Mouse (Mus musculus) fat pad, adult 2 months (tissue): ENCODE data around the gene Usp50.

Source experiments
- DNase-seq: peaks from one replicate; pipeline ENCODE4 v3.0.0-alpha.2; 2011; ENCODE audit warnings: low read depth, low spot score; ENCODE audit errors: extremely low read depth

Gene Usp50

DNA sequence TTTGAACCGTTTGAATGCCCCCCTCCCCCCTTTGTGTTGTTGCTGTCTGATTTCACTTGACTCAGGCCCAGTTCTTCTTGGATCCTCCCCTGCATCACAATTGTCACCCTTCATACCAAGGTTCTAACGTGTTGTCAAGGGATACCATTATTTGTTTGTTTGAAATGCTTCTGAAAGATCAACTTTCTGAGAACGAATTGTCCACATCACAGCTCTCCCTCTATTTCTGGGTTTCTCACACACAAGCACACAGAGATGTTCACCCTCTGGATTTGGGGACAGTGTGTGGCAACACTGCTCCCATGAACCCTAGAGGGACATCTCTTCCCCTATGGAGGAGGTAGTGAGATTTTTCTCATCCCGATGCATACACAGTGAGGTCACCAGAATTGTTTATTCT, at the start of gene Usp50:
TSS of gene Usp50 (minus strand) at position 101 of the 400 bp plus-strand sequence.
- no peak for DNase-seq

- DNase-seq, result no peak
Observed at GRCm38 (mm10) chr2:126817414-126817813, 34.1 kb upstream of the Usp50 start.

GRCm38 (mm10) chr2:126816644-126817347, 33.5 kb upstream of the Usp50 start:
- no peak for DNase-seq

DNA sequence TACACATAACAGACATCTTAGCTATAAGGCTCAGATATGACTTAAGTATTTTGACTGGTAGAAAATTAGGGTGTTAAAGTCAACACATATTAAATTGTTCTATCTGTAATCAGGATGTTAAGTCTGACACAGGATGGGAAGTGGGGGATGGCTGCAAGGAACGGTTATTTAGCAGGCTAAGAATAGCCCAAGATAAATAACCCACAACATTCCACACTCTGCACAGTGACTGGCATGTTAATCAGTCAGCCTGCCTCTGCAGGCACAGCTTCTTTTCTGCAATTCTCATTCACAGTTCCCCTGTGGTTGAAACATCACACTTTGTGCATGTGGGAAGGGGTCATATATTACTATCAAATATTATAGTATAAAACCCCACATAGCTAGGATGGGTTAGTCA, 32.6 kb upstream of the Usp50 start:
- no peak for DNase-seq

DNA sequence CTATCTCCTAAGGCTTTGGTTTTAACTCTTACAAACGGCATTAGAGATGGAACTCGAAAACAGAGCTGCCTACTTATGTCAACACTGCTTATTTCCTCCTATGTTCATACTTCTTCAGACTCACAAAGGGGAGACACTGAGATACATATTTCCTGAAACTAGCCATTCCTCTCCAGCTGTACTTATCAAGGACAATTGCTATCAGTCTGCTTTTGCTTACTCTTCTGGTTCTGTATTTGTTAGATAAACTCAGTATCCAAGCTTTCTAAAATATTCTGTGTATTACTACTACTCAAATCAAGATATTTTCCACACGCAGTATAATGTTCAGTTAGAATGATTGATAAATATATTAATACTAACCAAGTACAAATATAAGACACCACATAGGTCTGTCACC, 18.7 kb upstream of the Usp50 start:
- no peak for DNase-seq

DNA sequence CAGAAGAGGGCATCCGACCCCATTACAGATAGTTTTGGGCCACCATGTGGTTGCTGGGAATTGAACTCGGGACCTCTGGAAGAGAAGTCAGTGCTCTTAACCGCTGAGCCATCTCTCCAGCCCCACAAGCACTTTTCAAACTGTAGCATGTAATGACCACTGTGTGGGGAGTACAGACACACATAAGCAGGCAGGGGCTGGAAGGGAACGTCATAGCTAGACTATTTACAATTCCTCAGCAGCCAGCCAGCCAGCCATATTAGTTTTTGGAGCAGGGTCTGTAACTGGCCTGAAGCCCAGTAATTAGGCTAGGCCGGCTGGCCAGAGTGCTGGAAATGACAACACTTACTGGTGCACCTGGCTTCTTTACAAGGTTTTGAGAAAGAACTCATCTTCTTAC, 15.2 kb upstream of the Usp50 start:
- DNase-seq, result no peak

GRCm38 (mm10) chr2:126795708-126796107, 12.4 kb upstream of the Usp50 start:
- DNase-seq, result no peak

DNA sequence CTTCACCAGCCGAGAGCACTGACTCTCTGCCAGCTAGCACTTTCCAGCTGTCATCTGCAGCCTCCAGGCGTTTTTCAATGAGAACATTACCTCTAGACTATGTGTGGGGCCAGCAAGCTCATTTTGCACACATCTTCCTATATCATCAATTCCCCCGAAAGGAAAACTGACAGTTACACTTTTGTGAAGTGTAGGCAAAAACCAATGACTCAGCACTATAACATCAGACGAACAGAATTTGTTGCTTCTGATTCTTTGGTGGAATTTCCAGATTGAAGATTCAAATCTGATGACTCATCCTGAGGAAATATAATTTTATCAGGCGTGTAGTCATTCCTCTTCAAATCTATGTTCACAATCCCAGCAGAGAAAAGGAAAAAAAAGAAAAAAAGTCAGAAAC, 9.3 kb upstream of the Usp50 start:
- DNase-seq, result no peak

GRCm38 (mm10) chr2:126787721-126788342, 4.6 kb upstream of the Usp50 start:
- no peak for DNase-seq

DNA sequence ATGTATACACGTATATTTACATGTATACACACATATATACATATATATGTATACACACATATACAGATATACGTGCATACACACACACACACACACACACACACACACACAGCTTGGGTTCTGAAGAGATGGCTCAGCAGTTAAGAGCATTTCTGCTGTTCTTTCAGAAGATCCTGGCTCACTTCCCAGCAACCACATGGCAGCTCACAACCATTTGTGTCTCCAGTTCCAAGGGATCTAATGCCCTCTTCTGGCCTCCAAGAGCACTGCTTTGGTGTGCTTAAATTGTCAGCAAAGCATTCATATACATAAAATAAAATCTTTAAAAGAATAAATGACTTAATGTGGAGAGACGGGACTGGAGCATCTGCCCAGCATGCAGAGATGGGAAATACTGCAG, 837 bp downstream of the Usp50 start:
- DNase-seq, result no peak

DNA sequence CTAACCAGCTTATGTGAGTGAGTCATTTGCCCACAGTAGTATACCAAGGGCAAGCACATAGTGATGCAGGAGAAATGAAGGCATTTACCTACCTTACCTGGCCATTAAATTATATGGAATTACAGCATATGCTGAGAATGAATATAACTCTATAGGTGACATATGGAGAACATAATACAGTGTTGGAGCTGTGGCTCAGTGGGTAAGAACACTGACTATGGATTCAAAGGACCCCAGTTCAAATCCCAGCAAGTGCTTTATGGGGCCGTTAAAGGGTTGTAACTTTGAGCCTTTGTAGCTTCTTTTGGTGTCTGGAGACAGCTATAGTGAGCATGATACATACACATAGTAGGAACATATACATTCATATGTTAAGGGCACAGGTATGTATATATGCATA, 1.8 kb downstream of the Usp50 start:
- DNase-seq, result no peak

- DNase-seq, result no peak
Observed at GRCm38 (mm10) chr2:126780286-126780685, 3.0 kb downstream of the Usp50 start.

GRCm38 (mm10) chr2:126778806-126779205, 4.5 kb downstream of the Usp50 start:
- DNase-seq, result no peak

GRCm38 (mm10) chr2:126776416-126776815, 6.9 kb downstream of the Usp50 start:
- DNase-seq, result no peak

DNA sequence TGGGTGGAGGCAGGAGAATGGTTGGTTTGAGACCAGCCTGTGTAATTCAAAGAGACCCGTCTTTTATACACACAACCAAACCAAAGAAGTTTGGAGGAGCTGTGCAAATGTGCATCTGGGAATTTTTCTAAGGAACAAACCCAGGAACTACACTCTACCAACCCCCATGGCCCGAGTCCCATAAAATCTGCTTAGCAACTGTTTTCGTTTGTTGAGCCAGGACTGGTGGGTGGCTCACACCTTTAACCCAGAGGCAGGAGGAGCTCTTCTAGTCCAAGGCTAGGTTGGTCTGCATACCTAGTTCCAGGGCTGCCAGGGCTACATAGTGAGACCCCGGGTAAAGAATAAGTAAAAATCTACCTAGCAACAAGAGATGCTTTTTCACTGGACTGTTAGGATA, 7.3 kb downstream of the Usp50 start:
- DNase-seq, result no peak

DNA sequence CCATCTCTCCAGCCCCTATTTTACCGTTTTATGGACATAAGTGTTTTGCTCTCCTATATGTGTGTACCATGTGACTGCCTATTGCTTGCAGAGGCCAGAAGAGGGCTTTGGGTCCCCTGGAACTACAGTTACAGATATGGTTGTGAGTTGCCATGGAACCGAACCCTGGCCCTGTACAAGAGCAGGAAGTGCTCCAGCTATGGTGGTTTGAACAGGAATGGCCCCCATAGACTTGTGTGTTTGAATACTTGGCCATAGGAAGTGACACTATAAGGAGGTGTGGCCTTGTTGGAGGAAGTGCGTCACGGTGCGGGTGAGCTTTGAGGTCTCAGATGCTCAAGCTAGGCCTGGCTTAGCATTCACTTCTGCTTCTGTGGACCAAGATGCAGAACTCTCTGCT, 11.1 kb downstream of the Usp50 start:
- DNase-seq, result no peak

DNA sequence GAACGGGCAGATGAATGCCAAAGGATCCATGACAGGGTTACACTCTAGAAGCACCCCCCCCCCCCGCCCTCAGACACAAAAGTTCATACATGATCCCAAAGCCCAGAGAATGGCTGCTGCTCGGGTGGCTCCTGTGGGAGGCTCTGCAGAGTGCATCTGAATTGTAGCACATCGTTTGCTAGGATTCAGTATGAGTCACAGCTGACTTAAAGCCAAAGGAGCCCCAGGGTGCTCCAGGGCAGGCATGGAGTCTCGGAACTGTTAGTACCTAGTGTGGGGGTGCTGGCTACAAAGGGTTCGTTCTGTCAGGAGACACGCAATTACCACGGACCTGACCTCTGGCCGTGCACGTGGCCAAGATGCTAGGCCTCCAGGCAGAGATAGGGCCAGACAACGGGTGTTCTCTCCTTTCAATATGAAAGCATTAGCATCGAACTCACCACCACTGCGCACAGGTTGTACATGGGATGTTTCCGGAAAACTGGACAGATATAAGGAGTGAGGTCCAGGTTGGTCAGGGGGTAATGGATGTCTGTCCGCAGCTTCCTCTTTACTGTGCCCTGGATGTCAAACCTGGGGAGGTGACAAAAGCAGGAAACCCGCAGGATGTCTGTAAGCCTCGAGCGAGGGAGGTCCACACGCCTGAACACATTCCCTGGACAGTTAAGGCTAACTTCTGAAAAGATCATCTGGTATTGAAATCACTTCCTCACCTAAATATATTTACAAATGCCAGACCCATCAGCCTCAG, 13.7 kb downstream of the Usp50 start:
- DNase-seq, result no peak

GRCm38 (mm10) chr2:126768194-126768593, 15.1 kb downstream of the Usp50 start:
- no peak for DNase-seq

DNA sequence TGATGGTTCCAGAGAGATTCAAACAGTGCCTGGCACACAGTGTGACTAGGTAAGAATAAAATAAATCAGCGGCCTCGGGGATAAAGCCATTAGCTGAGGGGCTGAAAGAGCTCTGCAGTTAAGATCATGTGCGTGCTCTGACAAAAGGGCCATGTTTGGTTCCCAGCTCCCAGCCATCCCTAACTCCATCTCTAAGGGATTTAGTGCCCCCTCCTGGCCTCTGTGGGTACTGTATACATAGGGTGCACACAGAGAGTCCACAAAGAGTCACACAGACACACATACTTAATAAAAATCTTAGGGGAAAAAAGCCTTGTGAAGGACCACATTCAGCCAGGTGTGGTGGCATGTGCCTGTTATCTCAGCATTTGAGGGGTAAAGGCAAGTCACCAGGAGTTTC, 15.7 kb downstream of the Usp50 start:
- no peak for DNase-seq

DNA sequence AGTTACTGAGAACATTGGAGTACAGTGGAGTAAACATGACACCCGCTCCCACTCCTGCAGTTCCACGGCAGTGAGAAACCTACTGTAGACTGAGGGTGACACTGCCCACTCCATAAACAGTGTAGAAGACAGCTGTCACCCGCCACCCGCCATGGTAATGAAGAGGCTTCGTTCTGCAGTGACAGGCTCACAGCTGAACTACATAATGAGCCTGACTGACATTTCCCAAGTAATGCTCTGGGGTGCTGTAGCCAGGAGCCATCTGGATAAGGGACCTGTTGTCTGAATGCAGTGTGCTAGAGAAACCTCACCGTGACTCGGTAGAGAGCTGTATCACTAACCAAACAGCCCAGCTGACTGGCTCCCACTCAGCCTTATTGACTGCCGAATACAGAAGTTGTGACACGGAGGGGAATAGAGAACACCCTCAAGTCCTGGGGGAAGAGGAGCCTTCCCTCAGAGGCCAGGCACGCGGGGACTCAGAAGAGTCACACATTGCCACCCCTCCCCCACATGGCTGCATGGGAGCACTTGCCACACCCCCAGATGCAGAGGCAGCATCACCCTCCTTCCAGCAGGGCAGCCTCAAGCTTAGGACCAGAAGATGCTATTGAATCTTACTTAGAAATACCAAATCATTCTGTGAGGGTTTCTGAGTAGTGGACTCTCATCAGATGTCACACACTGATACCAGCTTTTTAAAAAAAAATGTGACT, 17.2 kb downstream of the Usp50 start:
- DNase-seq, result no peak

DNA sequence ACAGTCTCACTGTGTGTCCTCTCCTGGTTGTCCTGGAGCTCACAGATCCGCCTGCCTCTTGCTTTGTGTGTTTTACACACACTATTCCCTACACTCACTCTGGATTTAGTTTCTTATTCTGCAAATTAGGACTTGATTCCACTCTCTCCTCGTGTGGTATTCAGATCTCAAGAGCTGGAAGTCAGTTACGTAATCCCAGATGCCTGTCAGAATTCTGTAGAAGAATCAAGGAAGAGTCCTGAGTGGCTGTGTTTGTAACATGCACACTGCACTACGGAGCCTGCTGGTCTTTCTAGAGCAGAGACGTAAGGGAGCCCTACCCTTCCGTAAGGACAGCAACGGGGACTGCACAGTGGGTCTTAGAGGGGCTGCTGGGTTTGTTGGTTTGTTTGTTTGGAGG, 23.9 kb downstream of the Usp50 start:
- no peak for DNase-seq

DNA sequence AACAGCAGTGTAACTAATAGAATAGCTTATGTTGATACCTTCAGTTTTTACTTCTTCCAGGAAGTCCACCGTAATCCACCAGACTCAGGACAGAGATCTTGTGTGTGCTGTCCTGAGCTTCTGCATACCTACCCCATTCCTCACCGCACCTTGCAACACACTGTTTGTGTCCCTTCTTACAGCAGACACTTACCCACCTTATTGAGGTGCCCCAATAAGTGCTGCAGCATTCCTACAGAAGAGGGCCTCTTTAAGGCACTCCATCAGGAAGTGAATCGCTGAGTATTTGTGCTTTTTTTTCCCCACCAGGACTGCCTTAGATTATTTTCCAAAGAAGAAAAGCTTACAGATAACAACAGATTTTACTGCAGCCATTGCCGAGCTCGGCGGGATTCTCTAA, 27.6 kb downstream of the Usp50 start:
- no peak for DNase-seq
